In genomic region chr15:82120544-82120943, GRCm38 (mm10) we compare ENCODE assay signal across 22 mouse cellular contexts. TPM values are rescaled to one million over a fixed set of nuclear protein-coding genes. Genes with fewer than 3 reads are reported as not detected.
"Had no signal": no experiment of that assay in that cellular context is flagged by ENCODE, and none has a peak within 500 bp of the region (broad histone marks: within the 10 kb centered on the region; RNA-seq: fewer than 3 reads in every experiment).

No protein-coding gene starts in this region.

- H3K4me2 ChIP-seq: liver, embryonic 15.5 days; lung, embryonic 15.5 days; midbrain, embryonic 11.5 days; midbrain, embryonic 13.5 days; neural tube, embryonic 13.5 days; neural tube, embryonic 15.5 days had no signal

- H3K9me3 ChIP-seq: liver, embryonic 15.5 days; lung, embryonic 15.5 days; megakaryocyte, embryonic 14.5 days; midbrain, embryonic 13.5 days; neural tube, embryonic 13.5 days; neural tube, embryonic 15.5 days had no signal

- ATAC-seq: liver, postnatal 0 days; lung, postnatal 0 days; midbrain, embryonic 13.5 days; midbrain, embryonic 16.5 days had no signal

- H3K4me1 ChIP-seq: liver, embryonic 15.5 days; lung, embryonic 15.5 days; midbrain, embryonic 13.5 days; neural tube, embryonic 13.5 days; neural tube, embryonic 15.5 days had no signal

- DNase-seq: liver, postnatal 0 days; lung, adult 2 months; lung, postnatal 14 days; lung, postnatal 36 days; right cerebral cortex, postnatal 14 days; spleen, adult 18-20 months; thymus, adult 18-20 months; thymus, postnatal 14 days; thymus, postnatal 4 days had no signal

- H3K9ac ChIP-seq: liver, embryonic 15.5 days; liver, postnatal 0 days; lung, embryonic 15.5 days; midbrain, embryonic 13.5 days; neural tube, embryonic 13.5 days; neural tube, embryonic 15.5 days had no signal

- H3K27ac ChIP-seq: liver, embryonic 15.5 days; lung, embryonic 15.5 days; macrophage; midbrain, embryonic 13.5 days; neural tube, embryonic 13.5 days; neural tube, embryonic 15.5 days had no signal

- H3K36me3 ChIP-seq: liver, embryonic 15.5 days; lung, embryonic 15.5 days; midbrain, embryonic 13.5 days; neural tube, embryonic 13.5 days; neural tube, embryonic 15.5 days had no signal

- H3K27me3 ChIP-seq: midbrain, embryonic 13.5 days; neural tube, embryonic 13.5 days; neural tube, embryonic 15.5 days had no signal

- H3K4me3 ChIP-seq: liver, embryonic 15.5 days; lung, embryonic 15.5 days; megakaryocyte, embryonic 14.5 days; midbrain, embryonic 13.5 days; myocyte; neural tube, embryonic 13.5 days; neural tube, embryonic 15.5 days had no signal

RNA-seq across cellular contexts. Expression of gene Mei1, which starts 50.7 kb away (rescaled TPM):
- total RNA-seq: megakaryocyte progenitor cell, adult 5-6 weeks had no signal
- polyA plus RNA-seq: liver, embryonic 15.5 days; liver, postnatal 0 days; lung, adult 2 months; lung, postnatal 0 days; macrophage; midbrain, embryonic 11.5 days; midbrain, embryonic 16.5 days; thymus, postnatal 0 days had no signal
